Mouse (Mus musculus) midbrain, embryonic 10.5 days (tissue): ENCODE results near the gene Hdac11. TPM values are rescaled to one million over a fixed set of nuclear protein-coding genes. Genes with fewer than 3 reads are reported as not detected.

Experiments used
- DNase-seq: peaks from one replicate; pipeline ENCODE4 v3.0.0-alpha.2; 2017; ENCODE audit warnings: low spot score
- H3K27ac ChIP-seq: fragments of 300-500 bp; sonication (generic); replicated peaks from 2 replicates; pipeline ENCODE4 v1.5.1; 2016; ENCODE audit warnings: mild to moderate bottlenecking
- H3K27me3 ChIP-seq: fragments of 300-500 bp; sonication (generic); 2 replicates; pipeline ENCODE4 v1.6.1; 2016; ENCODE audit warnings: low read depth, mild to moderate bottlenecking; ENCODE audit not compliant: poor library complexity, severe bottlenecking
- H3K36me3 ChIP-seq: fragments of 300-500 bp; sonication (generic); 2 replicates; pipeline ENCODE4 v1.6.1; 2016; ENCODE audit warnings: mild to moderate bottlenecking, moderate library complexity
- H3K4me1 ChIP-seq: fragments of 300-500 bp; sonication (generic); 2 replicates; pipeline ENCODE4 v1.6.1; 2016
- H3K4me3 ChIP-seq: fragments of 300-500 bp; sonication (generic); 2 replicates; pipeline ENCODE4 v1.5.1; 2016; ENCODE audit warnings: mild to moderate bottlenecking, moderate library complexity
- H3K9me3 ChIP-seq: fragments of 300-500 bp; sonication (generic); replicated peaks from 2 replicates; pipeline ENCODE4 v1.6.1; 2016; ENCODE audit warnings: mild to moderate bottlenecking
- WGBS: fragments of 180-500 bp; shearing (Covaris S2); methylation state at CpG from one replicate; pipeline ENCODE4 v1.1.7; 2016; 5-methylcytosine and 5-hydroxymethylcytosine counted together
- polyA plus RNA-seq: library from polyadenylated mRNA; unstranded; fragments of >200 nt; fragmentation: Nextera tagmentation; extraction: Ambion mirVana; gene quantifications from 2 replicates; pipeline ENCODE4 v1.2.1, GENCODE M21; 2016

Hdac11 gene
- polyA plus RNA-seq, 1 experiment from 2014 or later: 9.4 TPM

DNA sequence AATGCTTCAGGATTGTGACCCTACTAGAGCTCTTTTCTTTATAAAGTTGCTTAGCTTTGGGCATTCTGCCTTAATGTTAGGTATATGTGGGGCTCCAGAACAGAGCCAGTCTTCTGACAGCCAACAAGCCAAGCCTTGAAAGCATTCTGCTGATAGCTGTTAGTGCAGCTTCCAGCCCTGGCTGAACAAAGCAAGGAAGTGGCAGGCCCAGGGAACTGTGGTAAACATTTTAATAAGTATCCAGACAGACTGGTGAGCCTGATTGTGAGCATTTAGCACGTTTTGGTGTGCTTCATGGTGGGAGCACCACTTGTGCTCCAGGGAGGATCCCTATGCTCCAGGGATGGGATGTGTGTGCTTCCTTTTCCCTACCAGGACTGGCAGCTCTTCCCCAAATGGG is 26.6 kb downstream of the Hdac11 start:
- Histone ChIP-seq H3K9me3 (no peaks in the 10 kb centered on the region), H3K4me3 (no peak overlapping the region), H3K4me1 (peaks cover 10% of the 10 kb centered on the region; the same call in 1 of the 2 replicates), H3K27ac (no peak overlapping the region), H3K27me3 (no peaks in the 10 kb centered on the region), H3K36me3 (no peaks in the 10 kb centered on the region)
- no peak for DNase-seq
- WGBS: 55% methylated on average over 1 of the region's 1 CpGs

DNA sequence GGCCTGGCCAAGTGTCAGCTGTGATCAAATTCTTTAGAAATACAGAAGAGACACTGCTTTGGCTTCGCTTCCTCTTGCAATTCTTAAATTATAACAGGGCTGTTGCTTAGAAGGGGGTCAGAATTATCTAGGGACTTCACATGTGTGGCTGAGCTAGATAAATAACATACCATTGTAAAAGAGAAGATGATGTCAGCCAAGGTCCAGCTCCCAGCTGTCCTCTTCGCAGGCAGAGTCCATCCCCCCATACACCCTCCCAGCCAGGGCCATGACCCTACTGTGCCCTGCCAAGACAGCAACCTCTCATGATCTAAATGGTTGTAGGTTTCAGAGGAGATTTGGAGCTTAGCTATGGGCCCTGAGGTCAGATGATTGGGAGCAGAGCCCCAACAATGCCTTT is 27.5 kb downstream of the Hdac11 start:
- Histone ChIP-seq H3K4me3 (no peak overlapping the region), H3K4me1 (peaks cover 10% of the 10 kb centered on the region; the same call in 1 of the 2 replicates), H3K27me3 (no peaks in the 10 kb centered on the region), H3K9me3 (no peaks in the 10 kb centered on the region), H3K36me3 (no peaks in the 10 kb centered on the region), H3K27ac (no peak overlapping the region)
- DNase-seq: no peak
- WGBS: 81% methylated on average over 2 of the region's 2 CpGs

DNA sequence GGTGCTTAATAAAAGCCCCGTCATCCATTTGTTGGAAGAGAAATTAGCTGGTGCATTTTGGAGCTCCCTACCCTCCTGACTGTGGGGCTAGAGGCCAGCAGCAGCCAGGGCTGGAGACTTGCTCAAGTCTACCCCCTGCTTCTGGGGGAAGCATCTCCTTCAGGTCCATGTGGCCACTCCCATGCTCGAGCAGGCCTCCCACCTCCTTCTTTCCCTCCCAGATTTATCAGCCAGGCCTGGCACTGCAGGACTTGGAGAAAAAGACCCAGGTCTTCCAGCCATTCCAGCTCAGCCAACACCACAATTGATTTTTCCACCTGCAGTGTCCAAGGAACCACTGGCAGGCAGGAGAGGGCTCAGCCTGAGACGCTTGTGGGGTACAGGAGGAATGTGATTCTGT is 28.3 kb downstream of the Hdac11 start:
- H3K27me3 ChIP-seq: no peaks in the 10 kb centered on the region
- no peaks in the 10 kb centered on the region for H3K9me3 ChIP-seq
- no peaks in the 10 kb centered on the region for H3K36me3 ChIP-seq
- H3K4me3 ChIP-seq: no peak overlapping the region
- no peak for DNase-seq
- no peak overlapping the region for H3K27ac ChIP-seq
- H3K4me1 ChIP-seq: peaks cover 10% of the 10 kb centered on the region; the same call in 1 of the 2 replicates
- WGBS: 76% methylated on average over 3 of the region's 3 CpGs

DNA sequence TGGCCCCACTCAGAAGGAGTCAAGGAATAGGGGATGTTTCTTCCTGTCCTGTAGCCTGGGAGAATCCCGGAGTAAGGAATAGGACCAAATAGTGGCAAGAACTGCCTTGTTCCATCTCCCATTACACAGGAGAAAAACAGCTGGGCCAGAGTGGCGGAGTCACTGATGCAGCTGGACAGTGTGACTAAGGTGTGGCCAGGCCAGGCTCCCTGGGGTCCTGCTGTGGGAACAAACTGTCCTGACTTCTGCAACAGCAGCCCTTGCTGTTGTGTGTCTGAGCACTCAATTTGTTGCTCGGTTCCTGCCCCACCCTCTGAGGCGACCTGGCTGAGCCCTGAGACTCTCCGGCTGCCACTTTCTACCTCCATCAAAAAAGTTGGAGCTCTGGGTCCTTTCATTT is 29.0 kb downstream of the Hdac11 start:
- WGBS: 84% methylated on average over 5 of the region's 5 CpGs
- no peaks in the 10 kb centered on the region for H3K9me3 ChIP-seq
- no peak overlapping the region for H3K27ac ChIP-seq
- no peak for DNase-seq
- H3K36me3 ChIP-seq: no peaks in the 10 kb centered on the region
- no peaks in the 10 kb centered on the region for H3K27me3 ChIP-seq
- no peak overlapping the region for H3K4me3 ChIP-seq
- peaks cover 8% of the 10 kb centered on the region; the same call in 1 of the 2 replicates for H3K4me1 ChIP-seq

DNA sequence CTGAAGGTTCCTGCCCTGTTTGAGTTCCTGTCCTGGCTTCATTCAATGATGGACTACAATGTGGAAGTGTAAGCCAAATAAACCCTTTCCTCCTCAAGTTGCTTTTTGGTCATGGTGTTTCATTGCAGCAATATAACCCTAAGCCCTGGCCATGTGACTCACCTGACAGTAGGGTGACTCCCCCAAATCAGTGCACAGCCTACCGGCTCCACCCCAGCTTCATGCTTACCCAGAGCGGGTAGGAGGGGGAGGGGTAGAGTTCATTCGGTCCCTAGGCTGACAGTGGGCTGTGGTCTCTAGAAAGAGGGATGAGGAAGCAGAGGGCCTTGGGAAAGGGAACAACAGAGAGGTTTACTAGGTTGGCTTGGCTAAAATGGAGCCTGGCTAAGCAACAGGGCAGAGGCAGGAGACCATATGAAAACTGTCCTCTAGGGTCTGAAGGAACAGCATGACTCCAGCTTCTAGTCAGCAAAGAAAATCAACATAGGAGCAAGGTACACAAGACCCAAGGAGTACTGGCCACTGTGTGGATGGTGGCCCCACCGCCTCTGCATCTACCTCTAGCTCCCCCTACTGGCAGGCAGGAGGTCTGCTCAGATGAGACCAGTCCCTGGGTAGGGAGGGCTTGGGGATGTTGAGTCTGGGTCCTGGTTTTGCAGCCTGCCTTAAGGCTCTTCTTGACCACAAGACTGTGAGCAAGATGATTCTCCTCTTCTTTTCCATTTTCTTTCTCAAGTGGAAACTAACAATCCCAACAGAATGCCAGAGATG is 29.9 kb downstream of the Hdac11 start:
- Histone ChIP-seq H3K27ac (no peak overlapping the region), H3K27me3 (no peaks in the 10 kb centered on the region), H3K4me3 (no peak overlapping the region), H3K9me3 (no peaks in the 10 kb centered on the region), H3K36me3 (no peaks in the 10 kb centered on the region), H3K4me1 (peaks cover 3% of the 10 kb centered on the region)
- 51% methylated on average over 4 of the region's 4 CpGs for WGBS
- no peak for DNase-seq

DNA sequence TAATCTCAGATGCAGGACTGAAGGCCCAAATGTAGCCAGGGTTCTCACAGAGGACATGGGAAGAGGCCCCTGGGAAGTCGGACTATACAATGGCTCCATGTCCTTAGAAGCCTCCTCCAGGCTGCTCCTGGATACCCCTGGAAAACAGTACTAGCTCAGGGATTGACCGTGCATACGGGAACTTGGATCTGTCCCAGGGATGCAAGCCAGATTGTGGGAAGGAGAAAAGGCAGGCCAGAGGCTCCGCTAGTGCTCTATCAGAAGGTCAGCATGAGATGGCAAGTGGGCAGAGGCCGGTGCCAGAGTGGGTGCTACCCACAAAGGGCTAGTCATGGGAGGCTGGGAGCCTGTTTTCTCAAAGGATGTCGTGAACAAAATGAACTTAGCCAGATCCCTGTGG is 30.5 kb downstream of the Hdac11 start:
- H3K4me1 ChIP-seq: peaks cover 7% of the 10 kb centered on the region
- H3K27ac ChIP-seq: no peak overlapping the region
- no peak for DNase-seq
- H3K9me3 ChIP-seq: no peaks in the 10 kb centered on the region
- no peaks in the 10 kb centered on the region for H3K27me3 ChIP-seq
- H3K4me3 ChIP-seq: no peak overlapping the region
- WGBS: 84% methylated on average over 6 of the region's 6 CpGs
- H3K36me3 ChIP-seq: no peaks in the 10 kb centered on the region

DNA sequence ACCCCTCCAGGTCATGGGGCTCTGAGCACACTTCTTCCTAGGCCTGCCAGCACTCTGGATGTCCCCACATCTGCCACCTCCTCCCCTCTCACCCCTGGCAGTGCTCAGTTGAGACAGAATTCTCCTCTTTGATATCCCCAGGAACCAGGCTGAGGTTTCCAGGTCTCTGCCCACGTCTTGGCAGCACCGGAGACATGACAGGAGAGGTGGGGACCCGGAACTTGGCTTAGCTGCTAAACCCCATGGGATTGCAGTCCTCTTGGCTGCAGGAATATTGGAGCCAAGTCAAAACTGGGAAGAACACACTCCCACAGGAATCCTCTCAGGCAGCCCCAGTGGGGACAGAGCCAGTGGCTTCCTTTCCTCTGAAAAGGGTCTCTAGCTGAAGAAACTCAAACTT is 31.4 kb downstream of the Hdac11 start:
- Histone ChIP-seq H3K4me1 (peaks cover 10% of the 10 kb centered on the region), H3K27me3 (no peaks in the 10 kb centered on the region), H3K4me3 (no peak overlapping the region), H3K9me3 (no peaks in the 10 kb centered on the region), H3K27ac (no peak overlapping the region), H3K36me3 (no peaks in the 10 kb centered on the region)
- DNase-seq: no peak
- WGBS: 82% methylated on average over 3 of the region's 3 CpGs

DNA sequence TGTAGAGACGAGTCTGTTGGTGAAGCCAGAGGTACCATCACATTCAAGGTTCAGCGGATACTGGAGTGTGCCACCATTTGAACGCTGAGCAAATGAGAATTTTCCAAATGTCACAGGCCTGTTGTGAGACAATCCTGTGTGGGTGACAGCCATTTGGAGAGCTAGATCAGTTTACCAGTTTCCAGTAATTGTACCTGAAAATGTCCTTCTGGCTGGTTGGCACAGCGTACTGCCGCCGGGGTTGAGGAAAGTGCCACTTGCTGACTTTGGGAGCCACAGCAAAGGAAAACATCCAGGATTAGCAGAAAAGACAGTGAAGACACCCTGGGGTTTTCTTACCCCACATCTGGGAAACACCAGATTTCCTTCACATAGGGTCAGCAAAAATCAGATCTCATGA is 33.5 kb downstream of the Hdac11 start:
- Histone ChIP-seq H3K27me3 (no peaks in the 10 kb centered on the region), H3K27ac (no peak overlapping the region), H3K4me1 (peaks cover 10% of the 10 kb centered on the region), H3K36me3 (no peaks in the 10 kb centered on the region), H3K9me3 (no peaks in the 10 kb centered on the region), H3K4me3 (no peak overlapping the region)
- DNase-seq: no peak
- WGBS: 87% methylated on average over 6 of the region's 6 CpGs

DNA sequence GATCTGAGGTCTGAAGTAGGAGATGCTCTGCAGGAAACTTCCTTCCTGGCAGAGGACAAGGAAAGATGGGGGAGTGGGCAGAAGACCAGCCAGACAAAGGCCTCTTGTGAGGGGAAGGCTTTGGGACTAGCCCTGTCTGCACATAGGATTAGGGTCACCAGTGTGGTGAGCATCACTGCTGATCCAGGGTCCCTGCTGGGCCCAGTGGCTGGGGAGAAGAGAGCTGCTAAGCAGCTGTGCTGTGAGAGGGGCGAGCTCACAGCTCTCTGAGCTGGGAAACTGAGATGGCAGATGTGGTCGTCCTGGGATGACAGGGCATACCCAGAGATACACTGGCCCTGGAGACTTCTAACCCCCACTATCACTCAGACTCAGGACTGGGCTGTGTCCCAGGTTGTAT is 35.0 kb downstream of the Hdac11 start:
- no peak overlapping the region for H3K4me3 ChIP-seq
- 35% methylated on average over 2 of the region's 2 CpGs for WGBS
- H3K27me3 ChIP-seq: no peaks in the 10 kb centered on the region
- DNase-seq: no peak
- no peaks in the 10 kb centered on the region for H3K9me3 ChIP-seq
- peaks cover 15% of the 10 kb centered on the region for H3K4me1 ChIP-seq
- peak overlapping the region; percentile 30 for H3K27ac ChIP-seq
- no peaks in the 10 kb centered on the region for H3K36me3 ChIP-seq

DNA sequence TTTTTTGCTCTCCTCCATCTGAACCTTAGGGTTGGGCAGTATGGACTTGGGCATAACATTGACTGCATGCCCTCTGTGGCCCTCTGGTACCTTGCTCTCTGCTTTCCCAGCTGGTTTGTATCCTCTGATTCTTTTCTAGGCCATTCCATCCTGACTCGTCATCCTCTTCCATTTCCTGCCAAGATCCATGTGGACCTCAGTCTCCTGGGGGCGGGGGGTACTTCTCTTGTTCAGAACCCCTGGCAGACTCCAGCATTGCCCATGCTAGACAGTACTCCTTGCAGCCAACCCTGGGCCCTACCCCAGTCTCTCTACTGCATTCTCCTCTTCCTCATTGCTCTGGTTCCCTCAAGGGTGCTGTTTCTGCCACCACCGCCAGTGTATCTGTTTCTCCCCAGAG is 36.0 kb downstream of the Hdac11 start:
- DNase-seq: no peak
- WGBS: 84% methylated on average over 3 of the region's 3 CpGs
- Histone ChIP-seq H3K27ac (no peak overlapping the region; the same call in 1 of the 2 replicates), H3K36me3 (no peaks in the 10 kb centered on the region), H3K27me3 (0 out of 2 replicates have a peak, but pooled peaks cover under 1% of the 10 kb centered on the region), H3K9me3 (no peaks in the 10 kb centered on the region), H3K4me3 (no peak overlapping the region), H3K4me1 (peaks cover 16% of the 10 kb centered on the region)

DNA sequence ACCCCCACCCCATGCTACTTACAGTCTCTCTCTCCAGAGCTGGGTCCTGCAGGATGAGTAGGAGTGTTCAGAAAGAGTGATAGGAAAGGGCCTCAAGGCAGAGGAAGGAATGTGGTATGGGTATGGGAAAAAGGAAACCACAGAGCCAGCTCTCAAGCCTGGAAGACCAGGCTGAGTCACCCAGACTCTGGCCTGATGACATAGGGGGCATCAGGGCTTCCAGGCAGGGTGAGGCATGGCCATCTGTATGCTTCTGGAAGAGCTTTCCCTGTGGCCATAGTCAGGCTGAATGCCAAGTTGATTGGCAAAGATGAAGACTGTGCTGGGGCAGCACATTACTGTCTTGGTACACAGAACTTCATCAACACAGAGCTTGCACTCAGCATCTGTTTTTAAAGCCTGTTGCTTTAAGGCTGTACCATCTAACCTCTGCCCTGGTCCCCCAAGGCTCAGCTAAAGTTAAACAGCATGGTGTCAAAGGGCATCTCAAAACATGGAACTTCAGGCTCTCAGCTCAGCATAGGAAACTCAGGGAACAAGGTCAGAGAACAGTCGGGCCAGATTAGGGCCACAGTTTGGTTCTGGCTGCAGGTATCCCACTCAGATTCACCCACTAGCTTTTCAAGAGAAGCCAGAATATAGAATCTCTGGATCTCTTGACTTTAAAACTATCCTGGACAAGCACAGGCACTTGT is 36.5 kb downstream of the Hdac11 start:
- Histone ChIP-seq H3K27ac (no peak overlapping the region), H3K4me3 (no peak overlapping the region), H3K27me3 (peaks cover 6% of the 10 kb centered on the region; the same call in 1 of the 2 replicates), H3K36me3 (no peaks in the 10 kb centered on the region), H3K4me1 (peaks cover 16% of the 10 kb centered on the region), H3K9me3 (no peaks in the 10 kb centered on the region)
- DNase-seq: no peak
- 73% methylated on average over 1 of the region's 1 CpGs for WGBS

DNA sequence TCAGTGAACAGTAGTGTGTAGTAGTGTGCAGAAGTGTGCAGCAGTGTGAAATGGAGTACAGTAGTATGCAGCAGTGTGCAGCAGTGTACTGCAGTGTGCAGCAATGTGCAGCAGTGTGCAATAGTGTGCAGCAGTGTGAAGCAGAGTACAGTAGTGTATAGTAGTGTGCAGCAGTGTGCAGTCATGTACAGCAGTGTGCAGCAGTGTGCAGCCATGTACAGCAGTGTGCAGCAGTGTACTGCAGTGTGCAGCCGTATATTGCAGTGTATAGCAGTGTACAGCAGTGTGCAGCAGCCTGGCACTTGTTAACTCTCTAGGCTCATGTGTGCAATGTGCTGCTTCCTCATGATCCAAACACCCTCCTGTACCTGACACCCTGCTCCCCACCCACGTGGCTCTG is 42.0 kb downstream of the Hdac11 start:
- Histone ChIP-seq H3K4me1 (peaks cover 25% of the 10 kb centered on the region), H3K27ac (no peak overlapping the region), H3K4me3 (no peak overlapping the region), H3K36me3 (no peaks in the 10 kb centered on the region), H3K27me3 (peaks cover 12% of the 10 kb centered on the region; the same call in 1 of the 2 replicates), H3K9me3 (no peaks in the 10 kb centered on the region)
- 59% methylated on average over 2 of the region's 2 CpGs for WGBS
- DNase-seq: no peak
